Mouse (Mus musculus) ES-Bruce4 (cell line): ENCODE results near the gene Leo1. TPM values are rescaled to one million over a fixed set of nuclear protein-coding genes. Genes with fewer than 3 reads are reported as not detected.

Experiments
- H3K27ac ChIP-seq: 2 replicates; pipeline ENCODE4 v1.5.1; 2012; ENCODE audit warnings: low read length, inconsistent platforms; ENCODE audit not compliant: insufficient read depth
- H3K27me3 ChIP-seq: 2 replicates; pipeline ENCODE4 v1.6.1; 2012; ENCODE audit warnings: mild to moderate bottlenecking, low read length, inconsistent platforms; ENCODE audit not compliant: control insufficient read depth, poor library complexity, insufficient read depth, severe bottlenecking
- H3K36me3 ChIP-seq: 2 replicates; pipeline ENCODE4 v1.6.1; 2012; ENCODE audit warnings: inconsistent platforms, mild to moderate bottlenecking, low read length, moderate library complexity; ENCODE audit not compliant: control insufficient read depth, poor library complexity, insufficient read depth, severe bottlenecking
- H3K4me1 ChIP-seq: one replicate; pipeline ENCODE4 v1.8.1; 2011; ENCODE audit warnings: low read length; ENCODE audit not compliant: control insufficient read depth, insufficient read depth
- H3K4me3 ChIP-seq: 2 replicates; pipeline ENCODE4 v1.5.1; 2011; ENCODE audit warnings: low read depth, mild to moderate bottlenecking, low read length
- H3K9ac ChIP-seq: 2 replicates; pipeline ENCODE4 v1.6.1; 2012; ENCODE audit warnings: low read depth, mild to moderate bottlenecking, inconsistent platforms; ENCODE audit not compliant: poor library complexity, severe bottlenecking
- H3K9me3 ChIP-seq: replicated peaks from 2 replicates; pipeline ENCODE4 v1.6.1; 2012; ENCODE audit warnings: mild to moderate bottlenecking, low read length, inconsistent platforms; ENCODE audit not compliant: control insufficient read depth, poor library complexity, insufficient read depth, severe bottlenecking
- CTCF ChIP-seq: IDR thresholded peaks from one replicate; pipeline ENCODE4 v1.8.1; 2011; ENCODE audit warnings: low read depth, low read length
- EP300 ChIP-seq: IDR thresholded peaks from 2 replicates; pipeline ENCODE4 v1.6.1; 2011; ENCODE audit warnings: low read depth, low read length; ENCODE audit not compliant: insufficient read depth
- POLR2A ChIP-seq: IDR thresholded peaks from one replicate; pipeline ENCODE4 v1.8.1; 2011; ENCODE audit warnings: low read length; ENCODE audit not compliant: insufficient read depth
- polyA plus RNA-seq: library from polyadenylated mRNA; stranded (reverse); fragments of >200 nt; gene quantifications from 2 replicates; pipeline ENCODE4 v1.2.4, GENCODE M21; 2011; ENCODE audit warnings: low read depth; ENCODE audit not compliant: missing spikeins, insufficient read depth, insufficient read length

Leo1 gene
- polyA plus RNA-seq, 1 experiment, result 57.7 TPM

DNA sequence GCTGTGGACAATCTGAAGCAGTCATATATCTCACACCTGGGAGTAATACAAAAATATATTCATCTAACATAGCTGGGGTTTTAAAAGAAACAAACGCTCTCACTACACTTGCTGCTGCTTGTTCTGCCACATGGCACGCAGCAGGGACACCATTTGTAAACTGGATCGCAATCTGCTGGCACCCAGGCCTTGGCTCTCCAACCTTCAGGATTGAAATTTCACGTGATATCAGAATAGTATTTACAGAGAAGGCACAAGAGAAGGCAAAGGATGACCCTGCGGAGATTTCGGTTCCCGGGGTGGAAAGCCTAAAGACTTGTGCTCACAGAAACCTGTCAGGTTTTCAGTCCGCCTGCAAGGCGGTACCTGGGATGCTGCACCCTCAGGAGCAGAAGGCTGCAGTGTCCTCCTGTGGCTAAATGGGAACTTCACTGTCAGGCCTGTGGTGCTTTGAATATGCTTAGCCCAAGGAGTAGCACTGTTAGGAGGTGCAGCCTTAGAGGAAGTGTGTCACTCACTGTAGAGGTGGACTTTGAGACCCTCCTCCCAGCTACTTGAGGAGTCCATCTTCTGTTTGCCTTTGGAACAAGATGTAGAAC, 53.2 kb downstream of the Leo1 start:
- no peak overlapping the region for H3K4me3 ChIP-seq
- H3K9ac ChIP-seq, result no peak overlapping the region
- H3K36me3 ChIP-seq, result no peaks in the 10 kb centered on the region
- no peak overlapping the region for H3K27ac ChIP-seq
- H3K9me3 ChIP-seq, result no peaks in the 10 kb centered on the region
- TF ChIP-seq POLR2A, result no peak
- TF ChIP-seq CTCF, result no peak
- H3K27me3 ChIP-seq, result no peaks in the 10 kb centered on the region
- no peaks in the 10 kb centered on the region for H3K4me1 ChIP-seq

DNA sequence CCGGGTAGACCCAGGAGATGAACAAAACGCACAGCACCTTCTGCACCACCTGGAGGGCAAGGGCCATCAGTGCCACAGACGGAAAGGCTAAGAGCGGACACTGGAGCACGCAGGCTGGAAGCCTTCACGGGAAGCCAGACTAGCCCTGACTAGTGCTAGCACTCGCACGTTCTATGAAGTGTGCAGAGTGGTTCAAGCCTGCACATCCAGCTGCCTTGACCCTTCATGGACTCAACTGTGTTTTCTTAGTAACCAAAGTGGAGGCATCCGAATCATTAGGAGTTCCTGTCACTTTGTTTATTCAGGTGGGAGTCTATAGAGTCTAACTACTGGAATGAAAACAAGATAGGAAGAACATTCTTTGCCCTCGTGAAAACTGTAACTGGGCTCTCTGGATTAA, 54.6 kb downstream of the Leo1 start:
- Histone ChIP-seq H3K4me3 (no peak overlapping the region), H3K27ac (no peak overlapping the region), H3K9ac (no peak overlapping the region)

DNA sequence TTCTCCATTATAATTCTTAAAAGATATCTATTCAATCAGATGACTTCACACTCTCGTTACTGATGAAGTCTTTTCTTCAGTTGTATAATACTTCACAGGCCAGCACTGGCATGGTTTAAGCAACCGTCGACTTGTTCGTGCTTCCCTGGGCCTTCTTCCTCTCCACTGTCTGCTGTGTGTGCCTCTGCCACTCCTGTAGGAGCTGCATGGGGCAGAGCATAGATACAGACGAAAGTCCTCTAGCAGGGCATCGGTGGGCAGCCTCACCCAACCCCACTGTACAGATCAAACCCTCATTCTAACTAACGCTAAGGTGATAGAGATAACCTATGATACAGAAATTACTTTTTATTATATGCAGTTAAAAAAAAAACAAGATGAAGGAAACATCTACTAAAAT, 57.2 kb downstream of the Leo1 start:
- no peak overlapping the region for H3K27ac ChIP-seq
- no peaks in the 10 kb centered on the region for H3K36me3 ChIP-seq
- no peak overlapping the region for H3K9ac ChIP-seq
- H3K4me3 ChIP-seq, result no peak overlapping the region
- no peaks in the 10 kb centered on the region for H3K4me1 ChIP-seq
- no peak for TF ChIP-seq POLR2A
- TF ChIP-seq EP300, result no peak
- no peak for TF ChIP-seq CTCF
- no peaks in the 10 kb centered on the region for H3K27me3 ChIP-seq
- no peaks in the 10 kb centered on the region for H3K9me3 ChIP-seq

More for the DNA sequence above, 54.6 kb downstream of the Leo1 start:
- Histone ChIP-seq H3K9me3 (no peaks in the 10 kb centered on the region), H3K27me3 (no peaks in the 10 kb centered on the region), H3K4me1 (no peaks in the 10 kb centered on the region), H3K36me3 (no peaks in the 10 kb centered on the region)
- no peak for TF ChIP-seq POLR2A
- no peak for TF ChIP-seq EP300
- no peak for TF ChIP-seq CTCF

DNA sequence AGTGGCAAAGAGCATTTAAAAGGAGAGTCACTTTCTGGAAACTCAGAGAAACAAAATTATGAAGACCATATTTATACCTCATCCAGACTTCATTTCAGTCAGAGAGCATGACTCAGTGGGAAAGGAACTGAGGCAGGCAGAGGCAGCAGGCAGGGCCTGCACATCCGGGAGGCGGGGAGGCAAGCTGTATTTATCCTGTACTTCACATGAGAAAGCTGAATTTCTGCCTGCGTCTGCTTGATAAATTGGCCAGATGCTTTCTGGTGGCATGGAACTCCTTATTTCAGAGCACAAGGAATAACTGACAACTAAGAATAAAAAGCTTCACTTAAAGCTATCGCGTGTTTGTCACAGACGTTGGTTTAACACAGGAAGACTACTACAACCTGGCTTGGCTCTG, 63.0 kb downstream of the Leo1 start:
- H3K36me3 ChIP-seq, result peaks cover 7% of the 10 kb centered on the region
- no peak for TF ChIP-seq POLR2A
- no peak for TF ChIP-seq CTCF
- TF ChIP-seq EP300, result no peak
- H3K9ac ChIP-seq, result no peak overlapping the region
- H3K4me3 ChIP-seq, result no peak overlapping the region
- no peaks in the 10 kb centered on the region for H3K9me3 ChIP-seq
- H3K27me3 ChIP-seq, result no peaks in the 10 kb centered on the region
- no peaks in the 10 kb centered on the region for H3K4me1 ChIP-seq
- no peak overlapping the region for H3K27ac ChIP-seq

DNA sequence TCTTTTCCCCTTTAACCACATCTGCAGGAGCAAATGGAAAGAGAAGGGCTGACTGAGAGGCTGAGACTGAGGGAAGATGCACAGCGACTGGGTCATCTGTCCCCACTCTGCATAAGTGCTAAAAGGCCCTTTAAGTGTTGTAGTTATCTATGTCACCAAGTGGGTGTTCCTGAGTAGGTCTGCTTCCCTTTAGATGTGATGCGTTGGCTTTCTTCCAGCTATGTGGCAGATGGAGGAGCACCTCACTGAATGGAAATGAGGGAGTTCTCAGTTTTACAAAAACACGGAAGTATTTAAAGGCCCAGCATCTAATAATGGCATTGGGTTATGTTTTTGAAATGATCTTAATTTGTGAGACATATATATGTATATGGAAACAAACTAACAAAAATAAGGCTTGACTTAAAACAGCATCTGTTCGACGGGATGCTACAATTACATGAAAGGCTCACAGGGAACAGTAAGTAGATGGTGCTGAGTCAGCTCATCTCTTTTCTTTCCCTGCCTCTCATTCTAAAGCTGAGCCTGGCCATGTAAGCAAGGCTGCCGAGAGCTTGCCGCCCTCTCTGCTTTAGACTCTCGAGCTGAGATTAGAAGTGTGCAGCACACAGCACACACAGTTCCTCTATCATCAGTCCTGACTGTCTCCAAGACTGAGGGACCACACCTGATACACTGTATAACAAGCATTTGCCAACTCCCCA, 70.1 kb downstream of the Leo1 start:
- TF ChIP-seq CTCF, result no peak
- TF ChIP-seq POLR2A, result no peak
- no peak for TF ChIP-seq EP300
- H3K9me3 ChIP-seq, result no peaks in the 10 kb centered on the region
- H3K4me1 ChIP-seq, result no peaks in the 10 kb centered on the region
- H3K36me3 ChIP-seq, result peaks cover 5% of the 10 kb centered on the region
- no peak overlapping the region for H3K4me3 ChIP-seq
- H3K9ac ChIP-seq, result no peak overlapping the region
- H3K27me3 ChIP-seq, result no peaks in the 10 kb centered on the region
- H3K27ac ChIP-seq, result no peak overlapping the region

DNA sequence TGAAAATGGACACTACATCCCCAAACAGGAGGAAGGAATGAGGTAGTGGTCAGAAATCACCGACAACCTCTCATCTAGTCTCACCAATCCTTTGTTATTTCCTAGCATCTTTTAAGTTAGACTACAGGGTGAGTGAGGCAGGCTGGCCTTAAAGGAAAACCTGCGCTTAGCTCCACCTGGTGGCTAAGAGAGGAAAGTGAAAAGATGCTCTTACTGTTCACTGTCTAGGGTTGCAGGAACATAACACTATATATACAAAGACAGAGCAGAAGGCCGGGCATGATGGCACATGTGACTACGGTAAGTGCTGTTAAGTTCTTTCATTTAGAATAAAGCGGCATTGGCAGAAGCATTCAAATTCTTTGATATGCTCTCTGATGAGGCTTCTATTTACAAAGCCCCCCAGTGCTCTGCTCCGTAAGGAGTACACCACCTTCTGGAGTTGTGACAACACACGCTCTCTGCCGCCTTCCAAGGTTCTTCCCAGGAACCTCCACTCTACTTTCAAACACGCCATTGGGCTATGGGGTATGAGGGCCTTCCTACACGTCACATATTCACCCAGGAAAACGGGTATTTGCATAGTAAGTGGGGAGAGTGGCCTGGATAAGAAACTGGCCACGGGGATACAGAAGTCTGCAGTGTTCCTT, 74.3 kb downstream of the Leo1 start:
- Histone ChIP-seq H3K9me3 (no peaks in the 10 kb centered on the region), H3K4me3 (no peak overlapping the region), H3K9ac (no peak overlapping the region), H3K27ac (no peak overlapping the region), H3K4me1 (no peaks in the 10 kb centered on the region), H3K27me3 (no peaks in the 10 kb centered on the region), H3K36me3 (no peaks in the 10 kb centered on the region; the same call in none of the 2 replicates)
- TF ChIP-seq EP300 (no peak), POLR2A (no peak), CTCF (peak; percentile 48)

Other genes starting within 250 kb of the Leo1 start
- gene Myo5c, start 209.5 kb upstream of the Leo1 start, polyA plus RNA-seq, result 8.0 and 8.8 TPM in 2 replicates
- 3.3 and 6.5 TPM in 2 replicates for gene Gnb5, start 135.2 kb upstream of the Leo1 start, polyA plus RNA-seq
- not detected in 2 replicates for gene Bcl2l10, start 93.8 kb upstream of the Leo1 start, polyA plus RNA-seq
- 130 and 147 TPM in 2 replicates for gene Mapk6, start 31.5 kb upstream of the Leo1 start, polyA plus RNA-seq
- 65.4 and 69.3 TPM in 2 replicates for gene Tmod3, start 118.1 kb downstream of the Leo1 start, polyA plus RNA-seq
- gene Tmod2, start 169.8 kb downstream of the Leo1 start, polyA plus RNA-seq, result 7.3 and 8.9 TPM in 2 replicates
- 7.0 and 8.3 TPM in 2 replicates for gene Lysmd2, start 184.2 kb downstream of the Leo1 start, polyA plus RNA-seq
- not detected in 2 replicates for gene Scg3, start 242.5 kb downstream of the Leo1 start, polyA plus RNA-seq